Mouse (Mus musculus): ENCODE results near the gene Borcs8.

DNA sequence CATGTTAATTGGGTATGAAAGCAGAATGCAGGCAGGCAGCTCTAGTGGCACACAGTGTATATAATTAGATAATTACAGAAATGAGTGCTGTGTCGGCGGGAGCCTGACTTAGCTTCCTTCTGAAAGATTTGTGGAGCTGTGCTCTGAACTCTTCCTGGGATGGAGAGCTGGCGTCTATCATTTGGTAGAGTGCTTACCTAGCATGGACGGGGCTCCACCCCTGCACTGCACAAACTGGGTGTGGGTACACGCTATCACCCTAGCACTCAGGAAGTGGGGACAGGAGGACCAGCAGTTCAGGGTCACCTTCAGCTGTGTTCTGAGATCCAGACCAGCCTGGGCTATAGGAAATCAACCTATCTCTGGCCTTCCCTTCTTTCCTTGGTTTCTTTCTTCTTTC, 34.0 kb downstream of the Borcs8 start:
- no peak for TF ChIP-seq POLR2A (IDR thresholded peaks at IDR 0.05; ENCODE audit: borderline replicate concordance, low read depth, low read length)
- TF ChIP-seq CTCF (IDR thresholded peaks at IDR 0.05; ENCODE audit: low read depth, low read length) = no peak

All from bone marrow macrophage, adult 2 months (primary cell).